Mouse (Mus musculus) brown adipose tissue, adult 24 weeks (tissue): ENCODE data around the gene Mpst. TPM values are rescaled to one million over a fixed set of nuclear protein-coding genes. Genes with fewer than 3 reads are reported as not detected.

Experiments used
- H3K27ac ChIP-seq: fragments of 200-500 bp; replicated peaks from 2 replicates; pipeline ENCODE4 v1.5.1; 2012; ENCODE audit warnings: low read depth, mild to moderate bottlenecking, low read length
- H3K4me1 ChIP-seq: fragments of 200-500 bp; 2 replicates; pipeline ENCODE4 v1.6.1; 2012; ENCODE audit warnings: low read length, mixed read lengths; ENCODE audit not compliant: control insufficient read depth, insufficient read depth, insufficient read length
- H3K4me3 ChIP-seq: fragments of 200-500 bp; 2 replicates; pipeline ENCODE4 v1.5.1; 2012; ENCODE audit warnings: low read depth, mild to moderate bottlenecking, low read length, moderate library complexity; ENCODE audit not compliant: insufficient read depth
- polyA plus RNA-seq: library from polyadenylated mRNA; stranded (reverse); fragments of >200 nt; gene quantifications from 2 replicates; pipeline ENCODE4 v1.2.4, GENCODE M21; 2012; ENCODE audit not compliant: missing spikeins, insufficient read depth, insufficient read length

Mpst gene
- polyA plus RNA-seq, 1 experiment, result 22.1 TPM

DNA sequence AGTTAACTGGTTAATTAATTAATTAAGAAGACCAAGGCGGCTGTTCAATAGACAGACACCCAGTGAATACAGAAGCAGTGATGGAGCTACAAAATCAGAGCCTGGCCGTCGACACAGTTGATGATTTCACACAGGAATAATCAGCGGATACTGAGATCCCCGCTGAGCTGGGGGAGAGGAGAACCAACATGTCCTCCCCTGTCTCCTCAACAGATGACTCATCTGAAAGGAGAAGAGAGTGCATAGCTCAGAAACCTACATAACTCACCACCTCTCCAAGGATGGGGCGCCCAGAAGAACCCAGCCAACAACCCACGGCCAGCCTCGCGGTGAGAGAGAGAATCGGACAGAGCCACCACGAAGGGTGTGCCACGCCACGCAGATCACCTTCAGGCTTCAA, 14.2 kb downstream of the Mpst start:
- H3K4me3 ChIP-seq, result no peak overlapping the region
- H3K27ac ChIP-seq, result no peak overlapping the region
- H3K4me1 ChIP-seq, result no peaks in the 10 kb centered on the region

DNA sequence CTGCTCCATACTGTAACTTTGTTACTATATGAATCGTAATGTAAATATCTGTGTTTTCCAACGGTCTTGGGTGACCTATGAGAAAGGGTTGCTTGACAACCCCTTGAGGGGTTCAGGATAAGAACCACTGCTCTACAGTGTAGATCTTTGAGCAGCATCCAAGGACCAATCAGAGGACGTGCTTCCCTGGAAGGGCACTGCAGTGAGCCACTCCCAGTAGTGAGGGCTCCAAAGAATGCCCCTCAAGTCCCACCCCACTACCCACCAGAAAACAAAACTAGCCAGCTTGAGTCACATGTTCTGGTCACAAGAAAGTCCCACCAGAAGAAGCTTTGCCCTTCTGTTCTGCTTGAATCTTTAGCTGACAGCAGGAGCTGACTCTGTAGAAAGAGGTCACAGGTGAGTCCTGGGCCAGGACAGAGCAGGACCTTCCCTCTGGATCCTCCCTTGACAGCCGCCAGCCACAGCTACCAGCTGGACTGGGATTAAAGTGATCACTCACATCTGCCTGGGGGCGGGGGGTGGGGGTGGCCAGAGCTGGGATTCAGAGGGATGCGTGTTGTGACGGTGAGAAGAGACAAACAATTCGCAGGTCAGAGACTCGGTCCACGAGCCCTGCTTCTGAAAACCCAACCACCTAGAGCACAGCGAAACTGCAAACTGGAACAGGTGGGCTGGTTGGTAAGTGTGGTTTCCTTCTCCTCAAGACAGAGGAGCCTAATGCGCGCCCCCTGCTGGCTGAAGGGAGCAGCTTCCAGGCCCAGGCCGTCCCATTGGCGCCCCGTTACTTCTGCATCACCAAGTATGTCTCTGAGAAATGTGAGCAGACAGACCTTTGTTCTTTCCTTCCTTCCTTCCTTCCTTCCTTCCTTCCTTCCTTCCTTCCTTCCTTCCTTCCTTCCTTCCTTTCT, 16.1 kb downstream of the Mpst start:
- Histone ChIP-seq H3K27ac (no peak overlapping the region), H3K4me3 (no peak overlapping the region), H3K4me1 (no peaks in the 10 kb centered on the region)

DNA sequence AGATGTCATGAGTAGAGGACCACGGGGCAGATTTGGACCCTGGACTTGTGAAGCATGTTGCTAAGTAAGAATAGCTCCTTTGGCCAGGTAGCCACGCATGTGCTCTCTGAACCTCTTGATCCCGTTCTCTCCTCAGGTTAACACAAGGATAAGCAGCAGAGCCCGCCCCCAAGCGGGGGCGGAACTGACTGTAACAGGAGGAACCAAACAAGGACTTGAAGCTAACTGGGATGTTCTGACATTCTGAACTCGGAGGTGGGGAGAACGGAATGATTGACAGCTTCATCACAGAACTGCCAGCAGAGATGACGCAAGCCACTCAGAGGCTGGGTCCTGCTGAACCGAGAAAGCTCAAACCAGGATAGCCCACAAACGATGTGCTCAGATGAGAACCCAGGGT, 18.3 kb downstream of the Mpst start:
- no peaks in the 10 kb centered on the region for H3K4me1 ChIP-seq
- H3K27ac ChIP-seq, result no peak overlapping the region
- H3K4me3 ChIP-seq, result no peak overlapping the region

DNA sequence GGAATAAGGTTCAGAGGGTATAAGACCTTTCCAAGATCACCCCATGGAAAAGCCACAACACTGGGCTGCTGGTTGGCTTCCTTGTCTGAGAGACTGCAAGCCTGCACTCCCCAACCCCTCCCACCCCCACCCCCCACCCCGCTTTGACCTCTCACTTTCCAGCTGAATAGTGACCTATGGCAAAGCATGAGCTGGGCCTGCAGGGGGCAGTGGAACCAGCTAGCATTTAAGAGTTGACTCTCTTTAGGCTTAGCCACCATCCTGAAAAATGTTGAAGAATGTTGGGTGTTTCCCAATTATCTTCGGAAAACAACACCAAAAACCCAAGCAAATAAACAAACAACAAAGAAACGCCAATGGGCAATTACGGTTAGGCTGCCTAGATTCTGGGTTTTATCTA, 19.0 kb downstream of the Mpst start:
- Histone ChIP-seq H3K4me3 (no peak overlapping the region), H3K4me1 (0 out of 2 replicates have a peak, but pooled peaks cover 2% of the 10 kb centered on the region)

DNA sequence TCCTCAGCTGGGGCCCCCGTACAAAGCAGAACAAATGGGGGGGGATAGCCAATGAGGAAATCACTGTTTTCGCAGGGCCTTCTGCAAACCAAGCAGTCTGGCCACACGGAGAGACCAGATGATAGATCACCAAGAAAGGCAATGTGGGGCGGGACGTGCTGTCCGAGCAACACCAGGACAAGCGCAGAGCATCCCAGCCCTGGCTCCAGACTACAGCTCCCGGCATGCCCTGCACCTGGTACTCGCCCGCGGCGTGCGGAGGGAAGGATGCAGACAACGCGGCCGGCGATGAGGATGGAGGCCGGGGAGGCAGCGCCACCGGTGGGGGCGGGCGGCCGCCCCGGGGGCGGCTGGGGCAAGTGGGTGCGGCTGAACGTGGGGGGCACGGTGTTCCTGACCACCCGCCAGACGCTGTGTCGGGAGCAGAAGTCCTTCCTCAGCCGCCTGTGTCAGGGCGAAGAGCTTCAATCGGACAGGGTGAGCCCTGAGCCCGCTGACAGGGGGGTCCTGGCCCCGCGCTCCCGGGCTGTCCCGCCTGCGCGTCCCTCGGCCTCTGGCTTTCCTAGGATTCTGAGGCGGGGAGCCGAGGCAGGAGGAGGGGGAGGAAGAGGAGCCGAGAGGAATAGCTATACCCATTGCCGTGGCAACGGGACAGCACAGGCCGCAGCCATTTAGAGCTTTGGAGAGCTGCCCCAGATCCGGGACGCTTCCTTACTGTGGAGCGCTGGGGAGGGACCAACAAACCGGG, 22.3 kb downstream of the Mpst start, which contains the start of gene Kctd17:
Gene Kctd17 (plus strand): TSS at position 174 of the 748 bp plus-strand sequence.
- Histone ChIP-seq H3K4me1 (peaks cover 16% of the 10 kb centered on the region), H3K4me3 (peak within 1 kb of the TSS; percentile 65), H3K27ac (peak within 1 kb of the TSS; percentile 98)

More for the DNA sequence above, 19.0 kb downstream of the Mpst start:
- no peak overlapping the region for H3K27ac ChIP-seq

DNA sequence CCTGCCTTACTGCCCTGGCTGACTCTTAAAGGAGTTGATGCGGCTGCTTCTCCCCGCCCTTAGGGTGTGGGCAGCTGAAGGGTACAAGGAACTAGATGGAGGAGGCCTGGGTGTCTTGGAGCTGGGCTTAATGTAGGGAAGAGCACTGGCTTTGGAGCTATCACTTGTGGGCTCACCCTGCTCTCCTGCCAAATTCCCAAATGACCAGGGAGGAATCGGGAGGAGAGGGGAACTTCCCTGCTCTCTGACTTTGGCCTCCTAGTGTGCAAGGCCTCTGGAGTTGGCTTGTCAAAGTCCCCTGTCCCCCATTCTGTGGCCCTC, 22.9 kb downstream of the Mpst start:
- Histone ChIP-seq H3K4me1 (peaks cover 16% of the 10 kb centered on the region), H3K27ac (peak overlapping the region; percentile 98), H3K4me3 (peak overlapping the region; percentile 65)

DNA sequence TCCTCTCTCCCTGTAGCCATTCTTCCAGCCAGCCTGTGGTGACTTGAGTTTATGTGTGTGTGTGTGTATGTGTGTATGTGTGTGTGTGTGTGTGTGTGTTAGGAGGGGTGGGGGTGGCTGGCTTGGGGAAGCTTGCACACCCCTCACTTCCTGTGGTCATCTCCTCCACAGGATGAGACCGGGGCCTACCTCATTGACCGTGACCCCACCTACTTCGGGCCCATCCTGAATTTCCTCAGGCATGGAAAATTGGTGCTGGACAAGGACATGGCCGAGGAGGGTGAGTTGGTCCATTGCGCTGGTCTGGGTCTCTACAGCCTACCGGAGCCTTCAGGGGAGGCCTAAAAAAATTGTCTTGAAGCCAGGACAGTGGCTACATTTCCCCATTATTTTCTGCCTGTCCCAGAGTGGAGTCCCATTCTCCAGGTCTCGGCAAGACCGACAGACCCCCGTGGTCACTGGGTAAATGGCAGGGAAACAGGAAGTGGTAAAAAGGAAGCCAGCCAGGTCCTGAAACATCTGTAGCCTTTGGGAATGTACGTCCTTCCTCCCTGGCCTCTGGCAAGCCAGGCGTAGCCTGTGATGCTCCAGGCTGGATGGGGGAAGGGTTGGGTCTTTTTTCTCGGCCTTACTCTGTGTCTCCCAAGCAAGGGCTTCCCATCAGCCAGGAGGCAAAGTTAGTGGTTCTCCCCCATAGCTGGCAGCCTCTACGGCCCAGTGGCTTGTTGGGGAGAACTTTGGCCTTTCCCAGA, 23.8 kb downstream of the Mpst start:
- peak overlapping the region; percentile 65 for H3K4me3 ChIP-seq
- H3K27ac ChIP-seq, result peak overlapping the region; percentile 98
- H3K4me1 ChIP-seq, result peaks cover 16% of the 10 kb centered on the region

DNA sequence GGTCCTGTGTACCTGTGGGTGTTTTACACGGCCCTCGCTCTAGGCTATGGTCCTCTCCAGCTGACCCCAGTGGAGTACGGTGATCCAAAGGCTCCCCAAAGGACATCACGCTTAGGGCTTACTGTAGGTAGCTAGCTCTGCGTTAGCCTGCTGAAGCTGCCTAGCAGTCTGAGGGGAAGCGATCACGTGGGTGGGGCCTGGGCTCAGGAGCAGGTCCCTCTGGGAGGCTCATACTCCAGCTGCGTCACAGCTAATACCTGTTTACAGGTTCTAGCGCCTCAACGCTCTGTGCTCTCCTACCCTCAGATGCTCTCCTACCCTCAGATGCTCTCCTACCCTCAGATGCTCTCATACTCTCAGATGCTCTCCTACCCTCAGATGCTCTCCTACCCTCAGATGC, 24.7 kb downstream of the Mpst start:
- peak overlapping the region; percentile 98 for H3K27ac ChIP-seq
- peaks cover 16% of the 10 kb centered on the region for H3K4me1 ChIP-seq
- peak overlapping the region; percentile 65 for H3K4me3 ChIP-seq

DNA sequence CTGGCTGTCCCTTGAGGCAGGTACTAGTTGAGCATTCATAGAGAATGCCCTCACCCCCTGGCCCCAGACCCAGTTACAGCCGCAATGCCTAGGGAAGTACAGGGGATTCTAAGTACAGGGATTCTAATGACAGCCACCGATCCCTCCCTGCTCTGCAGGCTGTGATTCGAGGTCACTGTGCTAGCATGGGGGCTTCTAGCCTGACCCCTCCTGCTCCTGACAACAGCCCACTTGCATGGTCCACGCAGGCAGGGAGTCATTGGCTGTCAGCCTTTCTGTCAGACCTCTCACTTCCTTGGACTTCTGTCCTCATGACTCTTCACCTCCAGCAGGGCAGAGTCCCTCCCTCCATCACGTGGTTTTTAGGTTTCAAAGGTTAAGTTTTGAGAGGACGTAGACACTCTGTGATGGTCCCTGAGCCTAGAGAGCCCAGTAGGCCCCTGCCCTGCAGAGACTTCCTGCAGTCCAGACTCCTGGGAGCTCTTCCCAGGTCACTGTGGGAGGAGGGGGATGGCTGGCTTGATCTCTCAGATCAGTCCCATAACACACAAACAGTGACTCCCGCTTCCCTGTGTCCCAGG, 25.4 kb downstream of the Mpst start:
- H3K4me3 ChIP-seq, result no peak overlapping the region
- H3K27ac ChIP-seq, result peak overlapping the region; percentile 98
- peaks cover 19% of the 10 kb centered on the region for H3K4me1 ChIP-seq

DNA sequence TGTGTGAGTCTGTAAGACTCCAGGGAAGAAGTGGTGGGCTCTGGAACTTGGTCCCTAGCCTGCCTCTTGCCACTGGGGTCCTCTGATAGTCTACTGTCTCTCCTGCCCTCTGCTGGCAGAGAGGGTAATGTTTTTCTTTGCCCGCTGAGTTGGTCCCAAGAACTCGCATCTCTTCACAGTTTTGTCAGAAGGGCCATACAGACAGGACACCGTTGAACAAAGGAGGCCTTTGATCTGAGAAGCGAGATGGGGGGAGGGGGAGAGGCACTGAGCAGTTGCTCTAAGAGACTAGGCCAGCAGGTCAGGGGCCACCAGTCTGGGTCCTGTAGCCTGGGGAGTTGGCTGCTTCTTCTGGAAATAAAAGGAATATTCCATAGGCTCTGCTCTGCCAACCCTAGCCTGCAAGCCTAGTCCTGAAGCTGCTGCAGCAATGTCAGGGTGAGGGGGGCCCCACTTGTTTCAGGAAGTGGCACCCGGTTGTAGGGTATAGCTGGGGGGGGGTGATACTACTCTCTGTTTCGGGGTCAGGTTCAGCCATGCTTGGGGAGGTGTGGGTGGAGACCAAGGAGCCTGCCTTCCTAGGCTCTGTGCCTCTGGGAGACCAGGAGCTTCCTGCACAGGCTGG, 28.8 kb downstream of the Mpst start:
- Histone ChIP-seq H3K27ac (no peak overlapping the region), H3K4me1 (peaks cover 23% of the 10 kb centered on the region), H3K4me3 (no peak overlapping the region)

DNA sequence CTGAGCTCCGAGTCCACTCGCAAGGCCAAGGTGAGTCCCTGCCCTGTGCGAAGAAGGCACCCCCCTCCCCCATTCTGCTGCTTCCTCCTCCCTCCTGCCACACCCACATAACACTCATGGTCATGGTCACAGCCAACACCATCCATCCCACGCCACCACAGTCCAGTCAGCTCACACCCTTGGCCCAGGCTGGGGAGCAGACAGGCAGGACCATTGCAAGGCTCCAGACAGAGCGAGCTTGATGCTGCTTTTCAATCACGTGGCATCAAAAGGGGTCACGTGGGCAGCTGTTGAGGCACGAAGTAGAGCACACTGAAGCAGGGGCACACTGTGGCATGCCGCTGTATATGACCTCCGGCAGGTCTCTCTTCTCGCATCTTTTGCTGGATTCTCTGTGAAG, 29.5 kb downstream of the Mpst start:
- no peak overlapping the region for H3K27ac ChIP-seq

DNA sequence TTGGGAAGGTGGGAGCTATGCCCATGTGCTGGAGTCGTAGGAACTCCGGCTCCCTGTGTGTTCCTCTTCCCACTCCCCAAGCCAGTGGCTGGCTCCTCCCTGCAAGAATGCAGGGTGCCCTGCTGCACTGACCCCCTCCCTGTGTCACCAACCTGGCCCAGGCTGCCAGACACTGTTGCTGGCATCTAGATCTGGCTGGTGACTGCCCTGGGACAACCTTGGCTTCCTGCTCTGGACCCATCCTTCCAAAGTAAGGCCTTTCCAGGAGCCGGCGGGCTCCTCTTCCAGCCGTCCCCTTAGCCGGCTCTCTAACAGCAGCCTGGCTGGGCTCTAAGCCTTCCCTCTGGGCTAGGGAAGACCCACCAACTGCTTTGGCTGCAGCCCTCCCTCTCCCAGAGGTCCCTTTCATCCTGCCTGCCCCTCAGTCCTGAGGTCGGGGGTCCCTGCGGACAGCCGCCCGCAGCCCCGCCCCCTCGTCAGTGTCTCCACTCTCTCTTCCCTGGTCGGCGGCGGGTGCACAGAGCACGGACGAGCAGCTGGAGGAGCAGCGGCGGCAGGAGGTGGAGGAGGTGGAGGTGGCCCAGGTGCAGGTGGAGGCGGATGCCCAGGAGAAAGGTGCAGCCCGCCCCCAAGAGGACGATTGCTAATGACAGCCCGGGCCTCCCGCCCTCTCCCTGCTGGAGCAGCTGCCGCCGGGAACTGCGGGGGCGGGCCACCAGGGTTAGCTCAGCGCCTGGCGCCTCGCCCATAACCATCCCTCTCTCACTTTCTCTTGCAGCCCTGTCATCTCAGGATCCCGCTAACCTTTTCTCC, 30.4 kb downstream of the Mpst start:
- Histone ChIP-seq H3K27ac (no peak overlapping the region), H3K4me1 (peaks cover 12% of the 10 kb centered on the region), H3K4me3 (no peak overlapping the region)

More for the DNA sequence above, 29.5 kb downstream of the Mpst start:
- no peak overlapping the region for H3K4me3 ChIP-seq
- H3K4me1 ChIP-seq, result peaks cover 18% of the 10 kb centered on the region

DNA sequence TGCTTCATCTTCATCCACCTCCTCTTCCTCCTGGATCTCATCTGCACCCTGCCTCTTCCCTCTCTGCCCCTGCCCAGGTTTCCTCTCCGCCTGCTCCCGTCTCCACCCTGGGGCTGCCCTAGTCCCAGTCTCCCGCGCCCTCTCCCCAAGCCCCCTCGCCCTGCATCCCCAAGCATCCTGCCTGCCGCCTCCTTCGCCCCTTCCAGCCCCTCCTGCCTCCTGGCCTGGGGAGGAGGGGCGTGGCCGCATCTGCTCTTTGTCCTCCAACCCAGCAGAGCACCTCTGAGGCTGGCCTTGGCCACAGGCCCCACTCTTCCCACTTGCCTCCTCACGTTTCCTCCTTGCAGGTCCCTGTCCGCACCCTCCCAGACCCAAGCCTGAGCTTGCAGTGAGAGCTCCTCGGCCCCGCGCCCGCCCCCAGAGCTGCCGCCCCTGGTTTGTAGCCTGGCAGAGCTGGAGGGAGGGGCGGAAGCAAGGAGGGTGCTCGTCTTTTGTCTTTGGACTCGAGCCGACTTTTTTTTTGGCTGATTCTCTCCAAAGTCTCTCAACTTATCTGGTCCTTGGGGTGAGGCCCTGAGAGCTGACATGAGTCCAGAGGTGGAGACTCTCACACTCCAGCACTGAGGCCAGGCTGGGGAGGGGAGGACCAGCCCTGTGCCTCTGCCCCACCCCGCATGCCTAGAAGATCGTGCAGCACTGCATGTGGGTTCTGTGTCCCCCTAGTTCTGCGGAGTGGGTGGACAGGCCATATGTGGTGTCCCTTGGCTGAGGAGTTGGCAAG, 31.2 kb downstream of the Mpst start:
- Histone ChIP-seq H3K4me1 (peaks cover 7% of the 10 kb centered on the region; the same call in 1 of the 2 replicates), H3K27ac (no peak overlapping the region), H3K4me3 (no peak overlapping the region)
